Mouse (Mus musculus) forebrain, embryonic 11.5 days (tissue): ENCODE data around the gene Apobr. TPM values are rescaled to one million over a fixed set of nuclear protein-coding genes. Genes with fewer than 3 reads are reported as not detected.

Experiments
- ATAC-seq: fragments of 200-750 bp; cut with Nextera tagmentation; replicated peaks from 2 replicates; pipeline ENCODE4 v1.8.0; 2017; ENCODE audit warnings: moderate TSS enrichment; ENCODE audit not compliant: low FRiP score
- DNase-seq: peaks from one replicate; pipeline ENCODE4 v3.0.0-alpha.2; 2017; ENCODE audit warnings: low spot score
- H3K27ac ChIP-seq: fragments of 300-500 bp; sonication (generic); 2 replicates; pipeline ENCODE4 v1.5.1; 2014; ENCODE audit warnings: low read depth, low read length
- H3K27me3 ChIP-seq: fragments of 300-500 bp; sonication (generic); 2 replicates; pipeline ENCODE4 v1.6.1; 2014; ENCODE audit warnings: mild to moderate bottlenecking, low read length, mixed read lengths; ENCODE audit not compliant: control insufficient read depth, insufficient read depth
- H3K36me3 ChIP-seq: fragments of 300-500 bp; sonication (generic); 2 replicates; pipeline ENCODE4 v1.6.1; 2014; ENCODE audit warnings: mild to moderate bottlenecking, low read length, moderate library complexity, mixed read lengths; ENCODE audit not compliant: control insufficient read depth, insufficient read depth
- H3K4me1 ChIP-seq: fragments of 300-500 bp; sonication (generic); replicated peaks from 2 replicates; pipeline ENCODE4 v1.6.1; 2014; ENCODE audit warnings: low read length, mixed read lengths; ENCODE audit not compliant: control insufficient read depth, insufficient read depth
- H3K4me2 ChIP-seq: fragments of 300-500 bp; sonication (generic); 2 replicates; pipeline ENCODE4 v1.6.1; 2014; ENCODE audit warnings: low read depth, mild to moderate bottlenecking, low read length, moderate library complexity, mixed read lengths; ENCODE audit not compliant: severe bottlenecking
- H3K4me3 ChIP-seq: fragments of 300-500 bp; sonication (generic); 2 replicates; pipeline ENCODE4 v1.5.1; 2014; ENCODE audit warnings: low read depth, low read length
- H3K9ac ChIP-seq: fragments of 300-500 bp; sonication (generic); 2 replicates; pipeline ENCODE4 v1.6.1; 2014; ENCODE audit warnings: low read length
- H3K9me3 ChIP-seq: fragments of 300-500 bp; sonication (generic); 2 replicates; pipeline ENCODE4 v1.6.1; 2016; ENCODE audit warnings: low read length, mixed read lengths; ENCODE audit not compliant: control insufficient read depth
- WGBS: fragments of 180-500 bp; shearing (Covaris S2); extraction: QIAGEN DNeasy Blood & Tissue Kit; methylation state at CpG from one replicate; pipeline ENCODE4 v1.1.7; 2014; 5-methylcytosine and 5-hydroxymethylcytosine counted together
- polyA plus RNA-seq: library from polyadenylated mRNA; unstranded; fragments of >200 nt; fragmentation: Nextera tagmentation; extraction: Ambion mirVana; gene quantifications from 2 replicates; pipeline ENCODE4 v1.2.1, GENCODE M21; 2014

Gene Apobr
- polyA plus RNA-seq, 1 experiment from 2014 or later, result 0.69 TPM

DNA sequence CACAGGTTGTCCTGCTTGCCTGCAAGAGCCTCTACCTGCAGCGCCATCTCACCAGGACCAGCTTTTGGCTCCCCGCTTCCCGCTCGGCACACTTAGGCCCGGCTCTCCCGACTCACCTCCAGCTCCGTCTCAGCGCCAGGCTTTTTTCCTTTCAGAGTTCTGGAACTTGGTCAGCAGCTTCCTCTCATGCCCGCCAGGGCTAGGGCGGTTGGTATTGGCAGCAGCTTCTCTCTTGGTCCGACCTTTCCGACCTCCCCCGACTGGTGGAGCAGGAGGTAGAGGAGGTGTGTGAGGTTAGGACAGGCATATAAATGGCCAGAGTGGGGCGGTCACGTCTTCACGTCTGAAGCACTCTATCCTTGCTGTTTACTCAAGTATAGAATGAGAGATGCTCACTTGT lies 40.0 kb downstream of the Apobr start:
- DNase-seq (no peak), ATAC-seq (no peak)
- H3K36me3 ChIP-seq, result no peaks in the 10 kb centered on the region
- H3K27me3 ChIP-seq, result no peaks in the 10 kb centered on the region
- H3K4me3 ChIP-seq, result no peak overlapping the region
- H3K4me1 ChIP-seq, result no peaks in the 10 kb centered on the region
- H3K27ac ChIP-seq, result no peak overlapping the region
- no peaks in the 10 kb centered on the region for H3K9me3 ChIP-seq
- no peak overlapping the region for H3K4me2 ChIP-seq
- WGBS, result 74% methylated on average over 16 of the region's 16 CpGs
- no peak overlapping the region for H3K9ac ChIP-seq

GRCm38 (mm10) chr7:126625369-126625768 lies 40.6 kb downstream of the Apobr start:
- ATAC-seq (no peak), DNase-seq (no peak)
- Histone ChIP-seq H3K9me3 (no peaks in the 10 kb centered on the region), H3K4me3 (no peak overlapping the region), H3K9ac (no peak overlapping the region), H3K27ac (no peak overlapping the region), H3K4me2 (no peak overlapping the region), H3K4me1 (no peaks in the 10 kb centered on the region), H3K27me3 (no peaks in the 10 kb centered on the region), H3K36me3 (no peaks in the 10 kb centered on the region)
- WGBS, result 67% methylated on average over 6 of the region's 6 CpGs

DNA sequence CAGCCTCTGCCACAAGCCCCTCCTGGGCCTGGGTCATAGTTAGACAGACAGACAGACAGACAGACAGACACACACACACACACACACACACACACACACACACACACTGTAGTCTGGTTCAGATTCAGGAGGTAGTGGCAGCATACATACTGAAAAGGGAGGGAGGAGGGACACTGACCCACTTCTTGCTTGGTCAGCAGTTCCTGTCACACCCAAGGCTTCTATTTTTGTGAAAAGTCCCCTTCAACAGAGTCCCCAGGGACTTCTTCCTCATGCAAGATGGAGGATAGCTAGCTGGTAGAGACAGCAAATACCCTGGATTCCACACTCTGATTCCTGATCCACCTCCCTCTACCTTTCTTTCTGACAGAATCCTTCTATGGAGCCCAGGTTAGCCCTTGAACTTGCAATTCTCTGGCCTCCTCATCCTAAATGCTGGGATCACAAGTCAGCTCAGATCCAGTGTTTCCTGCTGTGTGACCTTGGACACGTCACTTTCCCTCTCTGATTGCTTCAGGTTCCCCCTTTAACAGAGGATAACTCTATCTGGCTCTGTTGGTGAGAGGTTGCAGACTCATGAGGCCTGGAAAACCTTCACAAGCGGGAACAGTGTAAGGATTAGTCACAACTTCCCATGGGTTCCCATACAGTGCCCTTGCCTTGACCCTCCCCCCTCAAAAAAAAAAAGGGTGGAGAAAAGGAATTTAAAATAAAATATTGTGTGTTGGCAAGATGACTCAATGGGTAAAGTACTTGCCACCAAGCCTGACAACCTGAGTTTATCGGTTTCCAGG lies 41.3 kb downstream of the Apobr start:
- H3K27me3 ChIP-seq, result no peaks in the 10 kb centered on the region
- H3K4me2 ChIP-seq, result no peak overlapping the region
- ATAC-seq, result no peak
- H3K27ac ChIP-seq, result no peak overlapping the region
- no peaks in the 10 kb centered on the region for H3K9me3 ChIP-seq
- H3K36me3 ChIP-seq, result no peaks in the 10 kb centered on the region
- H3K9ac ChIP-seq, result no peak overlapping the region
- H3K4me3 ChIP-seq, result no peak overlapping the region
- WGBS, result 88% methylated on average over 3 of the region's 3 CpGs
- H3K4me1 ChIP-seq, result no peaks in the 10 kb centered on the region
- DNase-seq, result no peak

DNA sequence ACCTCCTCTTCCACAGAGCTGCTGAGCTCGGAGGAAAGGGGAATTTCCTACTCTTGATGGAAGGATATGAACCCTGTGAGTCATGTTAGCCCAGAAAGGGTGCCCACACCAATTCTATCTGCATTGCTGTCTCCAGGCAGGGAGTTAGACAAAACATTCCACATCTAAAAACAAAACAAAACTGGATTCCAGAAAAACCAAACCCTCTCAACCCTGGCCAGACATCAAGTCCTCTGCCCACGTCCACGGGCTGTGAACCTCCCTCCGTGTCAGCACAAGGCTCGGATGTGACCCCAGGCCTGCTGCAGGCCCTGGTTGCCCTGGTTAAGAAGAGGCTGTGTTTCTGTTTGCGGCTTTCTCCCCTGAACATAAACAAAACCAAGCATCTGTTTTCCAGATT lies 43.4 kb downstream of the Apobr start:
- H3K36me3 ChIP-seq, result no peaks in the 10 kb centered on the region
- H3K4me3 ChIP-seq, result no peak overlapping the region
- H3K27me3 ChIP-seq, result no peaks in the 10 kb centered on the region
- H3K27ac ChIP-seq, result no peak overlapping the region
- H3K4me1 ChIP-seq, result no peaks in the 10 kb centered on the region
- no peak overlapping the region for H3K4me2 ChIP-seq
- WGBS, result 82% methylated on average over 6 of the region's 6 CpGs
- ATAC-seq (no peak), DNase-seq (no peak)
- no peaks in the 10 kb centered on the region for H3K9me3 ChIP-seq
- H3K9ac ChIP-seq, result no peak overlapping the region

- Histone ChIP-seq H3K4me1 (no peaks in the 10 kb centered on the region), H3K9me3 (no peaks in the 10 kb centered on the region), H3K9ac (no peak overlapping the region), H3K36me3 (no peaks in the 10 kb centered on the region), H3K27me3 (no peaks in the 10 kb centered on the region), H3K4me3 (no peak overlapping the region), H3K27ac (no peak overlapping the region), H3K4me2 (no peak overlapping the region)
- WGBS, result 44% methylated on average over 3 of the region's 3 CpGs
- DNase-seq, result no peak
- ATAC-seq, result no peak
These were observed 45.2 kb downstream of the Apobr start for GRCm38 (mm10) chr7:126629915-126630314.

- no peaks in the 10 kb centered on the region for H3K27me3 ChIP-seq
- H3K9me3 ChIP-seq, result no peaks in the 10 kb centered on the region
- no peak within 1 kb of the TSS for H3K4me3 ChIP-seq
- no peak within 1 kb of the TSS for H3K9ac ChIP-seq
- WGBS, result 93% methylated on average over 4 of the region's 4 CpGs
- H3K27ac ChIP-seq, result no peak within 1 kb of the TSS
- H3K4me1 ChIP-seq, result no peaks in the 10 kb centered on the region
- ATAC-seq, result no peak
- no peak within 1 kb of the TSS for H3K4me2 ChIP-seq
- DNase-seq, result no peak
- no peaks in the 10 kb centered on the region for H3K36me3 ChIP-seq
These were observed 46.2 kb downstream of the Apobr start, which contains the start of gene Nupr1 for GRCm38 (mm10) chr7:126630824-126631518. Nupr1 (minus strand) TSS chr7:126630861.

- 91% methylated on average over 2 of the region's 2 CpGs for WGBS
- Histone ChIP-seq H3K36me3 (no peaks in the 10 kb centered on the region), H3K4me3 (no peak overlapping the region), H3K9me3 (no peaks in the 10 kb centered on the region), H3K9ac (no peak overlapping the region), H3K4me1 (no peaks in the 10 kb centered on the region), H3K27me3 (no peaks in the 10 kb centered on the region), H3K27ac (no peak overlapping the region), H3K4me2 (no peak overlapping the region)
- DNase-seq (no peak), ATAC-seq (no peak)
These were observed 47.7 kb downstream of the Apobr start for GRCm38 (mm10) chr7:126632478-126632877.

GRCm38 (mm10) chr7:126635375-126635774 lies 50.6 kb downstream of the Apobr start:
- no peak for ATAC-seq
- Histone ChIP-seq H3K36me3 (no peaks in the 10 kb centered on the region), H3K27me3 (no peaks in the 10 kb centered on the region), H3K4me2 (no peak overlapping the region), H3K9ac (no peak overlapping the region), H3K27ac (no peak overlapping the region), H3K4me3 (no peak overlapping the region), H3K9me3 (no peaks in the 10 kb centered on the region), H3K4me1 (no peaks in the 10 kb centered on the region)
- no peak for DNase-seq
